Mouse (Mus musculus) urinary bladder, adult 2 months (tissue): ENCODE data around the gene Spint1. TPM values are rescaled to one million over a fixed set of nuclear protein-coding genes. Genes with fewer than 3 reads are reported as not detected.

Source experiments
- DNase-seq: peaks from one replicate; pipeline ENCODE4 v3.0.0; 2022; ENCODE audit warnings: low spot score
- polyA plus RNA-seq: library from polyadenylated mRNA; depleted of rRNA; stranded (reverse); fragments of >200 nt; gene quantifications from 2 replicates; pipeline ENCODE4 v1.2.3, GENCODE M21; 2012

Spint1 gene
- polyA plus RNA-seq, 1 experiment: 160 TPM

DNA sequence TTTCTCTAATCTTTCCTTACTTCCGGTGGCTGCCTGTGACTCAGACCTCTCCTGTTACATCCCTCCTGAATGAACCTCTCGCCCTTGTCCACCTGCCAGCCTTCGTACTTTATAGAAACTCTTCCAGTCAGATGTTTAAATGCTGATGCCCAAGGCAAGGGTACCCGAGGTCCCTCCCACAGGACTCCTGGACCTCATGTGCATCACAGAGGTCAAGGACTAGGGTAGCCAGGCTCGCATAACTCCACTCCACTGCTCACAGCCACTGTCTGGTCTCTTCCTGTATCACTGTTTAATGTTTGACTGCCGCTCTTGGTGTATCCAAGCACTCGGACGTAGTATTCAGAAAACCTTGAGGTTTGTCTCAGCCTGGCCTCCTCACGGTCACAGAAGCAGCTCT is 5.4 kb downstream of the Spint1 start:
- no peak for DNase-seq

DNA sequence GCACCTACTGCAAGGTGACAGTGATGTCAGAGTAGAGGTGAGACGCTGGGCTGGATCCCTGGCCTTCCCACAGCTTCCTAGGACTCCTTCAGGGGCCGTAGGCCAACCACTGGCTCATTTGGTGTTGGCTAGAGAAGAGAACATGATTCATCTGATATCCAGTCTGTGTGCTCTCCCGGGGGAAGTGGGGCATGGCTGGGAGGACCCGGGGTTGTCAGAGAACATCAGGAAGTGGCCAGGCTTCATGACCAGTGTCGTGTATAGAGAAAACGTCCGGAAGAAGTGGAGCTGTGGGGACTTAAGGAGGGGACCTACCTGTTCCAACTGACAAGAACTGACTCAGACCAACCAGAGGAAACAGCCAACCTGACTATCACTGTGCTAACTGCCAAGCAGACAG is 8.1 kb downstream of the Spint1 start:
- DNase-seq: no peak

DNA sequence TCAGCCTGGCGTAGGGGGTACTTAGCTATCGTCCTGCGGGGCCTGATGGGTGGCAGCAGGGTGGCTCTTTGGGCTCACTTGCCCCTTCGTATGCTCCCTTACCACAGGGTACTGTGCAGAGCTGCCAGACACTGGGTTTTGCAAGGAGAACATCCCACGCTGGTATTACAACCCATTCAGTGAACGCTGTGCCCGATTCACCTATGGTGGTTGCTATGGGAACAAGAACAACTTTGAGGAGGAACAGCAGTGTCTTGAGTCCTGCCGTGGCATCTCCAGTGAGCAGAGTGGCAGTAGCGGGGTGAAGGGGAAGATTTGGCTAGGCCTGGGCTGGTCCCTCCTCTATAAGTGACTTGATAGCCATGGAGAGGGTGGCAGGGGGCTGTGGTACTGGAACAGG is 10.7 kb downstream of the Spint1 start:
- DNase-seq: no peak

DNA sequence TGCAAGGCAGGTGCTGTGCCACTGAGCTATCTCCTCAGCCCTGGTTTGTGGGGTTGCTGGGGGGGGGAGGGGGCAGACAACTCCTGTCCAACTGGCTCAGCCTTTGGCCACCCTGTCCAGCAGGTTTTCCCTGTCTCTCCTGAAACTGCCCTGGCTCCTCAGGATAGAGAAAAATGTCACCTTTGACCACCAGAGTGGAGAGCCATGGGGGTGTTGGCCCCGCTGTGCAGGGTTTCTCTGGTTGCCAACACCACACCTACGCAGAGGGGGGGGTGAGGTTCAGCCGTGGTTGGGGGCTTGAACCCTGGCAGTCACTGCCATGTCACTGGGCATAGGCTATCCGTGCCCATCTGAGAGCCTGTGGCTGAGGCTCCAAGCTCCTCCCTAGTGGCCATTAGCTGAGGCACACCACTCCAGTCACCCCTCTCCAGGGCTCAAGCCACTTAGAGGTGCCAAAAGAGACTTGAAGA is 12.5 kb downstream of the Spint1 start:
- DNase-seq: no peak

DNA sequence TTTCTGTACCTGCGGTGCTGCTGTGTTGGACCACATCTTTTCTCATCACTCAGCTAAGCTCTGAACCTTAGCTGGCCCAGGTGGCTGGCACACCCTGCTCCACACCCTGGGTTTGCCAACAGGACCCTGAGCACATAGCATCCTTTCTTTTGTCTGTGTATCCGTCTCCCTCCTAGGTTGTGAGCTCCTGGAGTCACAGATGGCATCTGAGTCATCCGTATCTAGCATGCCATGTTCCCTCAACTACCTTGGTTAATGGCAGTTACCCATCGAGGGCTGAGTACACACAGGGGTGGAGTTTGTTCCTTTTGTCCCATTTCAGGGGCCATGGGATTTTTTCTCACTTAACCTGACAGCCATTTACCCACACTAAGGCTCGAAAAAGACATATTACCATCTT is 13.2 kb downstream of the Spint1 start:
- DNase-seq: no peak

DNA sequence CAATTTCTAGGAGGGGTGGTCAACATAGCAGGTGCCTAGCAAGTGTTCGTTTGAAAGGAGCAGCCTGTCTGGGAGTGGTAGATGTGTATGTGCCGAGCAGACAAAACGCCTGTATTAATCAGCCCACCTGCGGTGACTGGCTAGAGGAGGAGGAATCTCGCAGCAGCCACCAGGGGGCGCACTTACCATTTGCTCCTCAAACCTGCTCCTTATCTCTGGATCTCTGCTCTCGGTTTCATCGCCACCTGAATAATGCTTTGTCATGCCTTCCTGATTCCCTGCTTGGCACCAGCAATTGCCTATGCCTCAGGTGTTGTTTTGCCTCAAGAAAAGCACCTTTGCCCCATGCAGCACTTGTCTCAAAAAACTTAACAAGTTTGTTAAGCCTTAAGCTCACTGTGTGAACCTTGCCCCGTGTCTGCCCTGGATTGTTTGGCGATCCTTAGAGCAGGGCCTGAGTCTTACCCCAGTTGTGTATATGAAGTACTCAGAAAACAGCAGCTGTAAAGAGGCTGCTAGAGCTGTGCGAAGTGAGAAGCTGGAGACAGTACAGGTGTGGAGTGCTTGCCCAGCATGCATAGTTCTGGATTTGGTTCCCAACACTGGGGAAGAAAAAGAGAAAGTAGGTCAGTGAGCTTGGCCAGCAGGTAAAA is 13.8 kb downstream of the Spint1 start:
- peak; percentile 85 for DNase-seq

DNA sequence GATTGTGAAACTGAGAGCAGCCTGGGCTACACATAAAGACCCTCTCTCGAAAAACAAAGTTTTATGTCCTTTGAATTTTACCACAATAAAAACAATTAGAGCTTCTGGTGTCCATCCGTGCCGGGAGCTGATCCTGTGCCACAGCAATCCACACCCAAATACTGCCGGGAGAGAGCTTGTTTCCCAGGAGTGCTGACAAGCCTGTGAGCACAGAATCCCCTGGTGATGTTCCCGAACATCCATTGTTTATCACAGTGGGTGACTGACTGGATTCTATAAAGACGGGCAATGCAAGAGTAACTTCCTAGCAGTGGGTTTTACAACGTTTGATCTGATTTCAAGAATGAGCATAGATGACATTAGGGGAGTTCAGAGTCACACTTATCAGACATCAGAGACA is 17.8 kb downstream of the Spint1 start:
- DNase-seq: no peak

DNA sequence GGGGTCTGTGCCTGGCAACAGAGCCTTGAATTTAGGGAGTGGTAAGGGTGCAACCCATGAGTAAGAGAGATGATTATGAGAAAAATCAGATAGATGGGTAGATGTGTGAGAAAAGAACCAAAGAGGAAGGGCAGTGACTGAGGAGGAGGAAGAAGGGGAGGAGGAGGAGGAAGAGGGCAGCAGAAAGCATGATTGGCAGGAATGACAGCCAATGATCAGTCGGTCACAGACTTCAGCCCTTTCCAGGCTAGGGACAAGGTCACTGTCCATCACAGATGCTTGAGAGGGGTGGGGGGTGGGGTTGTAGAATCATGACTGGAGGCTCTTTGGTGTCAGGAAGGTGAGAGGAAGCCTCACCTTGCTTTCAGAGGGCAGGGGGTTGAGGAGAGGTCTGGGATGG is 23.4 kb downstream of the Spint1 start:
- no peak for DNase-seq

DNA sequence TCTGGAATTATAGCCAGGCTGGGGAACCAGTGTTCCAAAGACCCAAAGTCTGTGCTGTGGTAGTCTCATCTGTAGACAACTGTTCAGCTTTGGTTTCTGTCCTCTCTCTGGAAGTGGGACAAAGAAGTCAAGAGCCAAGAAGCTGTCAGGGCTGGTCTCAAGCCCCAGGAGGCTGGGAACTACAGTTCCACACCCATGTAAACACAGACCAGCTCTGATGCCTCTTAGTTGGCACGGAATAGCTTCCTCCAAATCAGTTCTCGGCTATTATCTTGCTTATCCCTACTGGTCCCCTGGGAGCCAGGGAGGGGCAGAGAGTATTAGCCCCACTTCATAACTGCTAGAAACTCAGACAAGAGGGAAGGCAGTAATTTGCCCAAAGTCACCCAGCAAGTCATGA is 24.2 kb downstream of the Spint1 start:
- DNase-seq: no peak

DNA sequence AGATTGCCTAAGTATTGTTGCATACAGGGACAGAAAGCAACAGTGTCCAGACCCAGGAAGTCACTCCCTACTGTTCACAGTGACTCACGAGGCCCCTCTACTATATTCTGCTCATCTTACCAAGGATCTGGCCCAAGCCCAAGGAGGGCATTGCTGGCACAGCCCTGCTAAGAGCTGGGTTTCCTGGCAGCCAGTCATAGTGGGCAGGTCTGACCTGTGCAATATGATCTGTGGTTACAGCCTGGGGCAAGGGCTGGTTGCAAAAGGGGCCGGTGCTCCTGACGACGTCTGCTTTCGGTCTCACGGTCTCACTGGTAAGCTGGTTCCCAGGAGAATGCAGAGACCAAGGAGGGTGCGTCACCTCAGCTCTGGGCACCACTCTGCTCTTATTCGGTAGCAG is 25.8 kb downstream of the Spint1 start:
- DNase-seq: no peak

DNA sequence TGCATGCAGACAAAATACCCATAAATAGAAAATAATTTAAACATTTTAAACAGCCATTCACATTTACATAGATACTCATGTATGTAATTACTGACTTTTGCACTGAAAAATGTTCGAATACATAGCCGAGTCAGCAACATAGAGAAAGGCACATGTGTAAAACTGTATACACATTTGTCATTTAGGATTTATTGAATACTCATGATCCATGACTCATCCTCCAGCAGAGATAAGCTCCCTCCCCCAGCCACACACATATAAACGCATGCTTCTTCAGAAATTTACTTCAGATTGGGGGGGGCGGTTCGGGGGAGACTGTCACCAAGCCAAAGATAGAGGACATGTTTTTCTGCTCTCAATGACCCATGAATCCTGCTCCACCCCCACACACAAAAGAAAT is 26.7 kb downstream of the Spint1 start:
- DNase-seq: no peak

DNA sequence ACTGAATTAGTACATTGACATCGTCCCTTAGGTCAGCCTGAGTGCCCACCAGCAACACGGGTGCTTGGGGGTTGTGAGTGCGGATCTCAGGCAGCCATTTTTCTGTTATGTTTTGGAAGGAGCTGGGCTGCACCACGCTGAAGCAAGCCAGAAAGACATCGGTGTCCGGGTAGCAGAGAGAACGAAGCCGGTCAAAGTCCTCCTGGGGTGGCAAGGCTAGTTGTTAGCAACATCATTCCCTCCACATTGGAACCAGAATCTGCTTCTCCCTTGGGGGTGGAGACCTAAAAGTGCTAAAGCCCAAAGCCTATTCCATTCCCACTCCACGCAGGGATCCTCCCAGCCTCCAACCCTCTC is 33.1 kb downstream of the Spint1 start:
- DNase-seq: no peak

DNA sequence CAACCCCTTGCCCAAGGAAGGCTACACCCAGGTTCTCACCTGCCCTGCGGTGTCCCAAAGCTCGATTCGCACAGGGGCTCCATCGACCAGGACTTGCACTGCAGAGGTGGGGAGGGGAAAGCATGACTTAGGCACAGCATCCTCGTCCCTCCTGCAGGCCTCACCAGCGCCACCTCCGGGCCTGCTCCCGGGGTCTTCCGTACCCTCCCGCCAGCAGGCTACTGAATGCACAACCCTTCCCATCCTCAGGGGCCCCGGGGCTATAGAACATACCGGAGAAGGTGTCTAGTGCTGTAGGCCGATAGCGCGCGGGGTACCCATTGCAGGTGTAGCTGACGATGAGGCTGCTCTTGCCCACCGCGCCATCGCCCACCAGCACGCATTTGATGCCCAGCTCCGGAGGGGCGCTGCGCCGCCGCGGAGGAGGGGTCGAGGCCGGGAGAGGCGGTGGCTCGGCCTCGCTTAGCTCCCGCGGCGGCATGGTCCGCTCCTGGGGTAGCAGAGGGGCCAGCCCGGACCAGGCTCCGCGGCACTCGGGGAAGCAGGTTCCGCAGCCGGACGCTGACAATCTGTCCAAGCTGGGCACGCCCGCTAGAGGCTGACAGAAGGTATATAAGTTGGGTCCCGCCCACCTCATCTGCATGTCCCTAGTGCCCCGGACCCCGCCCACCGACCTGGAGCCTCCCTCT is 33.6 kb downstream of the Spint1 start, which contains the start of gene Rhov:
TSS of gene Rhov (minus strand) at position 630 of the 689 bp plus-strand sequence.
- peak; percentile 63 for DNase-seq

DNA sequence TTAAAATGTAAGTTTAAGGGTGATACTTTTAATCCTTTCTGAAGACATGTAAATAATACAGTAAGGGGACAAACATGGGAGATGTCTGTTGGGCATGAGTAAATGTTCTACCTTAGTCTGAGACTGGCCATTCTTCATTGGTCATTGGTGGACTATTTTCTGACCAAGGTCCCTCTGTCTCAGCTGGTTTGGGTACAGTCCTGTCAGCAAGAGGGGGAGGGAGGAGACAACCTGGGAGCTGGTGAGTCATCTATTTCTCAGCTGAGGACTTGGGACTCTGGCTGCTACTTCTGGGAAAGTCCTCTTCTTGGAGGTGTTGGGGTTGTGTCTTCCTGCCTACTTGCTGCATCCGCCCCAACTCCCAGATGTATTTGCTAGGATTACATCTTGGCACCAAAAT is 37.0 kb downstream of the Spint1 start:
- DNase-seq: no peak

DNA sequence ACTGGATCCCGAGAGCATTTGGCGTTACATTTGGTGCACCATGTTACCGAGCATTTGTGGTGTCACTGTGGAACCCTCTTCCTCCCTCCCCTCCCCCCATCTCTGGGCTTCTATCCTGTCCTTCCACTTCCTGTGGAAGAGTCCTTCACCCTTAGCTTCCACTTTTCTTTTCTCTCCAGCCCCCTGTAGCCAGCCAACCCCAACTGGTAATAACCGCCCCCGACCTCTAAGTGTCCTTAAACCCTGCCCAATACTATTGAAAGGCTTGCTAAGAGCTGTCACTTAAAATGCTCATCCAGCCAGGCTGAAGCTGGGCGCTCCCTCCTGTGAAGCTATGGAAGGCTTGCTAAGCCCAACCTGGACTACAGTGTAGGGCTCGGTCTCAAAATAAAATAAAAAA is 39.8 kb downstream of the Spint1 start:
- DNase-seq: no peak

DNA sequence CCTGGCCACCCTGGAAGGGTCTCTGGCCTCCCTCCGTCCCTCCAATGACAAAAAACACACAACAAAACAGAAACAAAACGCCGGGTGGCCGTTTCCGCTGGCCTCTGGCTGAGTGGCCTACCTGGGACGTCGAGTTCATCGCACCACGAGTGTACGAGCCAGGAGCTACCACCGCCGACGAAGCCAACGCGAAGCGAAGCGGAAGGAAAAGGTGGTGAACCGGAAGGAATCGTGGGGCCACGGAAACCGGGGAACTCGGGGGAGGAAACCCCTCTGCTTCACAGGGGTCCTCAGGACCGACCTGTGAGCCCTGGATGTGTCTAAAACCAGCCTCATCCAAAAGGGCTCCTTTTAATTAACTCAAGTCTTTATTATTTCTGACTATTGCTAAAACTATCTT is 40.6 kb downstream of the Spint1 start:
- DNase-seq: no peak

DNA sequence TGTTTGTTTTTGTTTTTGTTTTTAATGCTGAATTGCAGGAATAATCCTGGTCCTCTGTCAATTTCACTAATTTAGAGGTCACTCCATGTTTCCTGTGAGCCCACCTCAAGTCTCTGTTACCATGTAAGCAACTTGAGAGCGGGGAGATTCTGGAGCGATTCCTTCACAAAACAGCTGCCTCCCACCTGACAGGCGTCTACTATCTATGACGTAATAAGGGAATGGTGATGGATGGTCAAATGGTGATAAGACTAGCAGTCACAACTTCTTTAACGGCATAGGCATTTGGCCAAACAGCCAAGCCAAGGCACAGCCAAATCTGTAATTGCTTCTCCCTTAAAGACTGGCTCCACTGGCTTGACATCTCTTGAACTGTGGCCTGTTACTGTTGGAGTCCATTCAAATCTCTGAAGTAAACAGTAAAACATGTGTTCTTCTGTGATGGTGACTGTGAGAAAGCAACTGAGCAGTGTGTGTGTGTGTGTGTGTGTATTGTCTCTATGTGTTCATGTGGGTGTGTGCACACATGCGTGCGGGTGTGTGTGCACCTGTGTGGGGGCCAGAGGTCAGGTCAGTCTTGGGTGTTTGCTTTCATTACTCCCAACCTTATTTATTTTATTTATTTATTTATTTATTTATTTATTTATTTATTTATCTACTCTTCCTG is 44.9 kb downstream of the Spint1 start:
- no peak for DNase-seq

DNA sequence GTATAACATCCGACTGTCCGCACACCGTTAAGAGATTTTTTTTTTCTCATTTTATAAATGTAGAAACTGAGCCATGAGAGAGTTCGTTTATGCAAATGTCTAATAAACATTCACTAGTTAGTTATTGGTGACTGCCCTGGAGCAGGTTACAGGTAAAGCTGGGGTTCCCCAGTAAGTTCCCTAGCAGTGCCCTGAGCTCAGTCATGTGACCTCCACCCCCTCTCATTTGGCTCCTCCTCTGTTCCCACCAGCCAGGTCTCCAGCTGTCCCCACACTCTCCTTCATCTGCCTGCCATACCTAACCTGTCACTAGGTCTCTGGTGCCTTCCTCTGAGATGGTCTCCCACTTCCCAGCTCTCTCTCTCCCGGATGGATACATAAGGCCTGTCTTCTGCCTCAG is 50.2 kb downstream of the Spint1 start:
- DNase-seq: no peak

DNA sequence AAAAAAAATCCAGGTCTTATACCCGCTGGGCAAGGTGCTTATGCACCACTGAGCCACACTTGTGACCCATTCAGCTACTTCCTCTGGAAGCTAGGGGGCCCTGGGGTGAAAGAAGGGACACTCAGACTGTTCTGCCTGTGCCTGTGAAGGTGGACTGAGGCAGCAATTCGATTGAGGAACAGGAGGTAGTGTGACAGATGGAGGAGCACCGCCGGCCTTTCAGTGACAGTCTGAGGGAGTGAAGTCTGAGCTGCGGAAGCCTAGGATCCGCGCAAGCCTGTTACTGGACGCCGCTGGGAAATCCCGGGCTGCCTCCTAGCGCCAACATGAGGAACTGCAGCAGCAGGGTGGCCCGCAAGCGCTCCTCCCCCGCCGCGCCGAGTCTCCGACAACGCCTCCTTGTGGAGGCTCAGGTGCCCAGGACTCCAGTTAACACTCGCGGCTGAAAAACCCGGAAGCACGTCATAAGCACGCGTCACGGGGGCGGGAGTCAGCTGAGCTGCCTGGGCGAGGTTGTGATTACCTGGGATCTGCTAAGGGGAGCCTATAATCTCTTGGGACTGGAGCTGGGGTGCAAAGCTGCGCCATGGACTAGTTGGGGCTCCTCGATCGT is 51.2 kb downstream of the Spint1 start, which contains the start of gene Vps18:
TSS of gene Vps18 (plus strand) at position 471 of the 613 bp plus-strand sequence.
- peak; percentile 97 for DNase-seq

DNA sequence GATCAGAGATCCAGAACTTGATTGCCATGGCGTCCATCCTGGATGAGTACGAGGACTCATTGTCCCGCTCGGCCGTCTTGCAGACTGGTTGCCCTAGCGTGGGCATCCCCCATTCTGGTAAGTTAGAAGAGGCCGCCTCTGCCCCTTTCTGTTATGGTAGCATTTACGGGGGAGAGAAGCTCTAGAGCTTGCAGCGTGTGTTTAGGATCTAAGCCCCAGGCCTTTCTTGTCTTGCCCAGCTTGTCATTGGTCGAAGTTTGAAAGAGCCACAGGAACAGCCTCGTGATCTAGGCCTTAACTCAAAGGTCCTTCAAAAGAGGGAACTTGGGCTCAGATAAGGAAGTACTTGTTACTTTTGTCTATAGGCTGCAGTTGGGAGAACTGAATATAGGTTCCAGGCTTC is 51.9 kb downstream of the Spint1 start:
- no peak for DNase-seq

DNA sequence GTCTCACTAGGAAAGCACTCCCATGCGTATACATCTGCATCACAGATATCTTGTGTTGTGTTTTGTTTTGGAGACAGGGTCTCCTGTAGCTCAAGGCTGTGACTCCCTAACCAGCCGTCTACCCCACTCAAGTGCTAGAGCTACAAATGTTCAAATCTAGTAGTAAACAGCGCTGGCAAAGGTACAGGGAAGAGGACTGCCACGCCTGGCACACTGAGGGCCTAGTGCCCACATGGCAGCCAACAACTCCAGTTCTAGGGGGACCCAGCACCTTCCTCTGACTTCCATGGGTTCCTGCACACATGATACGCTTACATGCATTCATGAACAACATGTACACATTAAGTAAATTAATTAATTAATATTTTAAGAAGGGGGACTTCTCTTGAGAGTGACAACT is 55.1 kb downstream of the Spint1 start:
- DNase-seq: no peak

DNA sequence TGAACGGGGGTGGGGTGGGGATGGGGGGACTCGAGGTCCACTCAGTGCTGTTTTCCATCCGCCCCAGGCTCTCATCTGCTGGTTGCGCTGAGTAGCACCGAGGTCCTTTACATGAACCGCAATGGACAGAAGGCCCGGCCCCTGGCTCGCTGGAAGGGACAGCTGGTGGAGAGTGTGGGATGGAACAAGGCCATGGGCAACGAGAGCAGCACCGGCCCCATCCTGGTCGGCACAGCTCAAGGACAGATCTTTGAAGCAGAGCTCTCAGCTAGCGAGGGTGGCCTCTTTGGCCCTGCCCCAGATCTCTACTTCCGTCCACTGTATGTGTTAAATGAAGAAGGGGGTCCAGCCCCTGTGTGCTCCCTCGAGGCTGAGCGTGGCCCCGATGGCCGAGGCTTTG is 55.7 kb downstream of the Spint1 start:
- DNase-seq: no peak

DNA sequence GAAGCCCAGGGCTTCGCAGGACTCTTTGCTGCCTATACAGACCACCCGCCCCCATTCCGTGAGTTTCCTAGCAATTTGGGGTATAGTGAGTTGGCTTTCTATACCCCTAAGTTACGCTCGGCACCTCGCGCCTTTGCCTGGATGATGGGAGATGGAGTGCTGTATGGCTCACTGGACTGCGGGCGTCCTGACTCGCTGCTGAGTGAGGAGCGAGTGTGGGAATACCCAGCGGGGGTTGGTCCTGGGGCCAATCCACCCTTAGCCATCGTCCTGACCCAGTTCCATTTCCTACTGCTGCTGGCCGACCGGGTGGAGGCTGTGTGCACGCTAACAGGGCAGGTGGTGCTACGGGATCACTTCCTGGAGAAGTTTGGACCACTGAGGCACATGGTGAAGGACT is 56.1 kb downstream of the Spint1 start:
- no peak for DNase-seq
